Mouse (Mus musculus): ENCODE measurements around the gene Tlx1.

DNA sequence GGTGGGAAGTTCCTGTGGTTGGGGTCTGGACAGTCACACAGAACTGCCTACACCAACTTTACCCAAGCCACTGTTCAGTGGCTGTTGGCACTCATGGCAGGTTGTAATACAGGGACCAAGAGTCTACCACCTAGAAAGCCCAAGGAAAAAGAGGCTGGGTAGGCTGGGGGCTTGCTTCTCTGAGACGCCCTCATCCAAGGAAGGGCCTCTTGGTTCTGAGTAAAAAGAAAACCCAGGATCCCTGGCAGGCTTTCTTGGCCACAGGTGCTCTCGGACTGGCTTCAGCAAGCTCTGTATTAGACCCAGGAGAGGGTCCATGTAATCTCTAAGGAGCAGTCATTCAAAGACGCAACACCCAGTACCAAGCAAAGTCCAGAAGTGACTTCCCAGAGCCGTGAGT lies 7.7 kb downstream of the Tlx1 start:
- no peak for TF ChIP-seq CTCF (IDR thresholded peaks at IDR 0.05; ENCODE audit: insufficient read depth, low read depth, low read length)
- TF ChIP-seq POLR2A (IDR thresholded peaks at IDR 0.05; ENCODE audit: insufficient read depth, low read depth, low read length): no peak
